Mouse (Mus musculus) kidney, postnatal 10 days (tissue): ENCODE results near the gene Snapin.

Experiments used
- DNase-seq: peaks from one replicate; pipeline ENCODE4 v3.0.0; 2021; ENCODE audit warnings: mixed read lengths

Snapin gene

DNA sequence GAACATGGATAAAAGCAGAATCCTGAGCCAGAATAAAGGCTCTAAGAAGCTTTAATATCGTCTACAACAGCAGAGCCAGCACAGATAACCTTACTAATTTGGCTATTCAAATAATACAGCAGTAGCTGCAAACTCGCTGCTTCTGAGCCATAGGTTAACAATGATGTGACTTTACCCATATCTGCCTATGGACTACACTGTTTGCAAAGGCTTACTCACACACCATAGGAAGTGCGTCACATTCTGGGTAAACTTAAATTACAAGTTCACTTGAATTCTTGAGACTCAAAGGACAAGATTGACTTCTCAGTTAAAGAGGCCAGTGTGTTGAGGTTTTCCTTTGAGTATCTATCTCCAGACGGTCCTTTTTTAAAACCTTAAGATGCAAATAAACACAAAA lies 12.6 kb upstream of the Snapin start:
- no peak for DNase-seq

DNA sequence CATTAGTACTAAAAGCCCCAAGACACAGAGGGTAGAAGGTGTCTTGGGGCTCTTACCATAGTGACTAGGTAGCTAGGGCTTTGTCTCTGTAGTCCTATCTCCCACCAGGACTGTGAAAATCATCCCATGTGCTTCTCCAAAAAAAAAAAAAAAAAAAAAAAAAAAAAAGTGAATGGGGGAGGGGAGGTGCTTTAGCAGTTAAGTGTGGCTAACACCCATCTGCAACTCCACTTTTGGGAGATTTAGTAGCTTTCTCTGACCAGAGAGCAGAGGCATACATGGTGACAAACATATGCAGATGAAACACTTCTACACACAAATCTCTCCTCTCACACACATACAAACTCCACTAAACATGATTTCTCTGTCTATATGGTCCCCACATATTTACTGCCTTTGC lies 6.8 kb upstream of the Snapin start:
- DNase-seq, result no peak

DNA sequence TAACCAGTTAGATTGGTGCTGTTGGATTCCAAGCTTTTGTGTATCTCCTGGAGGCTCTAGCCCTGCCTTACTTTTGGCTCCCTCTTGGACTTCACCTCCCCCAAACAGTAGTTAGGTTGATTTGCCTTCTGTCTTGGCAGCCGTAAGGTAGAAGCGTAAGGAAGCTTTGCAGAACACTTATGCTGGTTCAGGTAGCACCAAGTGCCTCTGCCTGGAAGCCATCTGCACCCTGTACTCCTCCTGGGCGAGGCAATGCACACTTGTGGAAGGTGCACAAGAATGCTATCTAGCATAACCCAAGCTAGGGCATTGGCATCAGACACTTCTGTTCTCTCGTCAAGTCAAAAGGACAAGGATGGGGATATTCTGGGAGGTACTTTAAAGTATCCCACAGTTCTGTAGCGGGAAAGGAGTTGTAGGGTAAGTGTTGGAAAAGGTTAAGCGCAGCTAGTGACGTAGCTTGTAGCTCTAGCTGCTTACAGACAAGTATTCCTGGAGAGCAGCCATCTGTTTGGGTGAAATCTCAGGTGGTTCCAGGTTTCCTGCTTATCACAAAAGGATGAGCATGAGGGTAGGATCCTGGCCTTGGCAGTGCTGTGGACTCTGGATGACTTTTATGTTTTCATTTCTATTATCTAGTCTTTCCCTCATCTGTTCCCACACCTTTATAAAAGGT lies 5.2 kb upstream of the Snapin start:
- DNase-seq, result no peak

DNA sequence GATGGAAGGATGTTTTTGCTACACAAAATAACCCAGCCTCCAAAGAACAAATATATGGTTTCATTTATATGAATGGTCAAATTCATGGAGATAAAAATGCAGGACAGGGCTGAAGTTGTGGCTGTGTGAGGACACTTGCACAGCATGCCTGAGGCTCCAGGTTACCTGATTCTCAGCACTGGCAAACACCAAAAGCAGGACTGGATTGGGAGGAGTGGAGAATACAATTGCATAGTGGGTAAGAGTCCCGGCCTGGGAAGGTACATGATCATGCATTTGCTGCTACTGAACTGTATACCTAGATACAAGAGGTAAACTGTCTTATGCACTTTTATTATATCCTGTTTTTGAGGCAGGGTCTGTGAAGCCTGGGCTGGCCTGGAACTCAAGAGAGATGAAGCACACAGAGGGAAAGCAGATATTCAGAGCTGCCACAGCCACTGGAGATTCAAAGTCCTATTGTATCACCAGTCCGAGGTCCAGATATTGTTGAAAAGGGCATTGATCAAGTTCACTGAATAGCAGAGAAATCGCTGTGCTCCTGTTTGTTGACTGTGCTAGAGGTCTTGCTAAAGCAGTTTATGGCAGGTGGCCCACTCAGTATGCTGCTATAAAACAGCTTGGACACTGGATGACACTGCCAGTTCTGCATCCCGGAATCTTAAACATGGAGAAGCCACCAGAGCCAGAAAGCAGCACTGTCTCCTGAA lies 3.2 kb upstream of the Snapin start:
- no peak for DNase-seq

DNA sequence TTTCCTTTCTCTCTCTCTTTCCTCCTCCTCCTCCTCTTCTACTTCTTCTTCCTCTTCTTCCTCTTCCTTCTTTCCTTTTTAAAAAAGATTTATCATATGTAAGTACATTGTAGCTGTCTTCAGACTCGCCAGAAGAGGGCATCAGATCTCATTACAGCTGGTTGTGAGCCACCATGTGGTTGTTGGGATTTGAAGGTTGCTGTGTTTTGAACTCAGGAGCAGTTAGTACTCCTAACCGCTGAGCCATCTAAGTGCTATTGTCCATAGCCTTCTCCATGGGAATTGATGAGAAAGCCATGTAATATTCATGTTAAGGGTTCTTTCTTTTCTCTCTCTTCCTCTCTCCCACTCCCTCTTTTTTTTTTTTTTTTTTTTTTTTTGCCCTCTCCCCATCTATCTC lies 517 bp upstream of the Snapin start:
- DNase-seq, result peak; percentile 55

DNA sequence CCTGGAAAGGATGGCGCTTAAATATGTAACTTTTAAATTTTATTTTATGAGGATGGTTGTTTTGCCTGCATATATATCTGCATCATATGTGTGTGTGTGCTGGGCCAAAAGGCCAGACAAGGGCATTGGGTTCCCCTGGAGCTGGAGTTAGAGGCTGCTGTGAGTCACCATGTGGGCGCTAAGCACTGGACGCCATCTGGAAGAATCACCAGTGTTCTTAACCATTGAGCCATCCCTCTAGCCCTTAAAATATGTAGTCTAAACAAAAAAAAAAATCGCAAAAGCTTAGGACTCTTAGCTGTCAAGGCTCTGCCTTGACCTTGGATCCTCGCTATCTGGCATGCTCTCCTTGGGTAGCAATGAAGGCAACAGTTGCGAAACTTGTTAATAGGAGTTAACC lies 2.3 kb downstream of the Snapin start:
- DNase-seq, result no peak

DNA sequence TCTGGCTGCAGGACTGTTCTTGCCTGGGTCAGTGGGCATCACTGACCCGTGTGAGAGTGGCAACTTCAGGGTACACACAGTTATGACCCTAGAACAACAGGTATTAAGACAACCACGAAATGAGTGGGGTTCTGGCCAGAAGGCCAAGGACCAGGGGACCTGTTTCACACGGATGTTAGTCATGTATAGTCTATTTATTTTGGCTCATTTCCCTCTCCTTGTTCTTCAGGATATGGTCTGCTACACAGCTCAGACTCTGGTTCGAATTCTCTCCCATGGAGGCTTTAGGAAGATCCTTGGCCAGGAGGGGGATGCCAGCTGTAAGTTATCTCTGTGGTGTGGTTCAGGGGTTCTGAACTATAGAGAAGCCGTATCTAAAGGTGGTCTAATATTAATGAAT lies 3.8 kb downstream of the Snapin start:
- no peak for DNase-seq

DNA sequence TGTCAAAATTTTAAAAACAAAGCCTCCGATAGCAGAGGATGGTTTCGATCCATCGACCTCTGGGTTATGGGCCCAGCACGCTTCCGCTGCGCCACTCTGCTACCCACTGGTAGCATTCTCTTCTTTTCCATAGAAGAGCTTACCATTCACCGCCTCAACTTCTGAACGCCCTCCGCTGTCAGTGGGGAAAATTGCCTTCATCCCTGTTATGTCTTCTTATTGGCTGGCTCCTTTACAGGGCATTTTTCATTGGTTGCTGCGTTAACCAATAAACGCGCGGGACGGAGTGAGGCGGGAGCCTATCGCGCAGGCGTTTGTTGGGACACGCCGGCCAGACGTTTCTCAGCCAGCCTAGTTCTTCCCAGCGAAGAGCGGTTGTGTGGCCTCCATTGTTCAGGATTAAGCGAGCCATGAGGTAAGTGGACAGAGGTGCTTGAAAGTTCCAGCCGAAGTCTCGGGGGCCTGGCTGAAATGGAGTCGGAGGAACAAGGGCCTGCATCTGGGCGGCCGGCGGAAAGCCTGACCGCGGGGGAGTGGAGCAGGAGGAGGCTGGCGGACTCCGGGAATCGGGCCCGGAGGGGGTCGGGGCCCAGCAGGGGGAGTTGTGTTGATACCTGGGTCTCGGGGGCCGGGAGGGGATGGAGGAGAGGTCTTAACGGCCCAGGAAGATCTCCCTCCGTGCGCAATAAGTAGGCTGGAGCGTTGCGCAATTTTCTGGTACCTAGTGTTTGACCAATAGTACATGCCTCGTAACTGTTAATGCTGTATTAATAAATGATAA lies 14.8 kb downstream of the Snapin start, which contains the start of gene Ilf2:
Ilf2 (plus strand) TSS at position 296 of the 781 bp plus-strand sequence.
- DNase-seq, result peak; percentile 96

DNA sequence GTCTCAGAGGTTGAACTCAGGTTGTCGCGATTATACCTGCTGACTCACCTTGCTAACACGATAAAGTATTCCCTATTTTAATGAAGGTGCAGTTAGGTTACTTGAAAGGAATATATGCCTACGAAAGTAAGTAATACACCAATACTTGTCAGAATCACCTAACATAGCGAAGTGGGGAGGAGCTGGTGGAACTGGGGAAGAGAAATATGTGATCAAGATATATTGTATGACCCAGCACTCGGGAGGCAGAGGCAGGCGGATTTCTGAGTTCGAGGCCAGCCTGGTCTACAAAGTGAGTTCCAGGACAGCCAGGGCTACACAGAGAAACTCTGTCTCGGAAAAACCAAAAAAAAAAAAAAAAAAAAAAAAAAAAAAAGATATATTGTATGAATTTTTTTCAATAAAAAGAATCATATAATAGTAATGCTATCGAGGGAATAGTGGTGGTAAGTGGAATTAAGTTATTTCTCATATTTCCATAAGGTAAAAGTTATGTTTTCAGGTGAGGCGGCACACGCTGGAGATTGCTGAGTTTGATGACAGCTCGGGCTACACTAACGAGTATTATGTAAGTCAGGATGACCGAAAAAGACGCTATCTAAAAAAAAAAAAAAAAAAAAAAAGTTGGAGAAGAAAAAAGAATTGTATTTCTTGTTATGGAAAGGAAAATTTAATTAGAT lies 15.5 kb downstream of the Snapin start:
- no peak for DNase-seq

DNA sequence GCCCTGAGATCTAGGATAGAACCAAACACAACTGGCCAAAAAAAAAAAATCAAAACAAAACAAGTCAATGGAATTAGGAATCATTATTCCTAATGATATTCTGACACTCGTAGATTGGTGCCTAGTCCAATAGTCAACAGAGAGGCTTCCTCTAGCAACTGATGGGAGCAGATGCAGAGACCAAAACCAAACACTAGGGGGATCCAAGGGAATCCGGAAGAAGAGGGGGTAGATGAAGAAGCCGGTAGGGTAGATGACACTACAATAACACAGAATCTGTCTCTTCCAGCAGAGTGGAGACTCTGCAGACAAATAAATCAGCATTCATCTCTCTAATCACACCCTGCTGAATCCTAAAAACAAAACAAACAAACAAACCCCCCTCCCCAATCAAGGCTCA lies 18.6 kb downstream of the Snapin start:
- peak; percentile 68 for DNase-seq

DNA sequence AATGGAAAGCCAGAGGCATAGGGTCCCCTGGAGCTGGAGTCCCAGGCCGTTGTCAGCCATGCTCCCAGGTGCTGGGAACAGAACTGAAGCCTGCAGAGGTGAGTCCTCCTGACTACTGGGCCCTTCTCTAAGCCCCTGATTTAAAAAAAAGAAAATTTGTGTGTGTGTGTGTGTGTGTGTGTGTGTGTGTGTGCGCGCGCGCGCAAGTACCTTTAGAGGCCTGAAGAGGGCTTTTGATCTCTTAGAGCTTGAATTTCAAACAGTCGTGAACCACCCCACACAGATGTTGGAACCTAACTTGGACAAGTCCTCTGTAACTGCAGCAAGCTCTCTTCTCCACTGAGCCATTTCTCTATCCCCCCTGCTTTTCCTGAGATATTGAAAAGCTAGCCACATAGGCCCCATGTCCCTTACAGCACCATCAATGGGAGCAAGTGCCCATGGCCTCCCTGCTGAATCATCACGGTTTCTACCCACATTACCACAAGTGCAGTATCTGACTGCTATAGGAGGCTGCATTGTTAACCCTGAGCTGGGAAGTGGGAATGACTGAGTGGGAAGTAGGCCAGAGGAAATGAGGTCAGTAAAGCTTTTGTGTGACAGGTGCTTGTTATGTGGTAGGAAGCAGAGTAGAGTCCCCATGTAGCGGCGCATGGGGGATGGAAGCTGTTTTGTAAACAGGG lies 23.1 kb downstream of the Snapin start:
- DNase-seq, result no peak

DNA sequence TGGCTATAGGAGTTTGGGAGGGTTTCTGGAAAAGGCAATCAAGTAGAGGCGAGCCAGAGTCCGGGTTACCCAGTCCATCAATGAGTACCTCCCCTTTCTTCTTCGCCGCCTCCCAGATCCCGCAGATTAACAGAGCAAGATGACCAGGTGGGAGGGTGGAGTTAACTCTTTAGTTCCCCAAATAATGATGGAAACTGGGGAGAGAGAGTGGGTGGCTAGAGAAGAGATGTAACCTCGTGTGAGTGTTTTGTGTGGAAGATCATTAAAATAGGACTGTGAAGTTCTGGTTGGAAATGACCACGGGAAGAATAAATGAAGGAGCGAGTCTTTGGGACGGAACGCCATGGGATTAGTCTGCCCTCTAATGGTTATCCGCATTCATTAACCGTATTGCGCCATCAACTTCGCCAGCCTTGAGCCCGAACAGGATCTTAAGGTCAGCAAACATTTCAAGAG lies 24.5 kb downstream of the Snapin start:
- DNase-seq, result peak; percentile 77

DNA sequence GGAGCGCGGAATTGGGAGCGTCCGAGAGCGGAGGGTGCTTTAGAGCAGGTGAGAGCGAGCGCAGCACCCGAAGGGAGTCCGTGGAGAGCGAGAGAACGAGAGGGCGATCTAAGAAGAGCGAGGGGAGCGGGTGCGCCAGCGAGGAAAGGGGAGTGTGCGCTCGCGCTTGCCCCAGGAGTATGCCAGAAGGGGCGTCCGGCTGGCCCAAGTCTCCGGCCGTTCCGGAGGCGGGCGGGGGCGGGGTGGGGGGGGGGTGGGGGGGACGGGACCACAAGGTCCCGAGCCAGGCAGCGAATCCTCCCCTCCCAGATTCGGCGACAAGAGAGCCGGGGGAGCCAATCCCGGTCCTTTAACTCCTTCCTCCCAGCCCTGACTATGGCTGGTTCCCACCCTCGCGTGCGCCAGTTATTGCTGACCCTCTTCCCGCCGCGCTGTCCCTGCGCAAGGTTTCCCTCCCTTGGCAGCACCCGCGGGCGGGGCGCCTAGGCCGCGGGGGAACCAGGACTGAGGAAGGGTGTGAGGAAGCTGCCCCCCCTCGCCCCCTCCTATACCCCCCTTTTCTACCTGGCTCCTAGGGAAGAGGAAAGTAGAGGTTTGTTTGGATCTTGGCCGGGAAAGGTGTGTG lies 25.0 kb downstream of the Snapin start, which contains the start of gene Npr1:
Npr1 (minus strand) TSS at position 181 of the 625 bp plus-strand sequence.
- peak; percentile 78 for DNase-seq

DNA sequence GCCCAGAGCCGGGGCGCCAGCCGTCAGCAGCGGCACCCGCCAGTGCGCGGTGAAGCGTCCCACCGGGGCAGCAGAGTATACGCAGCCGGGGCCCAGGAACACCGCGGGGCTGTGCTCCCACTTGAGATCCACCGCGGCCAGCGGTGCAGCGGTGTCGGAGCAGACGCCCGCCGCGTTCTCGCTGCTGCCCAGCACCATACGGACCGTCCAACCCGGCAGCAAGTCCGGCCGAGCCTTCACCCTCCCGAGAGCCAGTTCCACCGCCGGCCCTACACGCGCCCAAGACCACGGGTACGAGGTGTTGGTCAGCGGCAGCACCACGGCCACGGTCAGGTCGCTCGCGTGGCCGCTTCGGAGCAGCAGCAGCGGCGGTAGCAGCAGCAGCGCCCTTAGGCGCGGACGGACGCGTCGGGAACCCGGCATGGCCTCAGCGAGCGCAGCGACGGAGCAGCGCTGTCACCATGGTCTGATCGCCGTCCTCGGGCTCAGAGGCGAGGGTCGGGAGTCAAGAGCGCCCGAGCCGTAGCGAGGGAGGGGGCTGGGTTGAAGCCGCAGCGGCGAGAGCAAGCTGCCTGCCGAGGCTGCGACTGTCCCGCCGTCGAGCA lies 25.6 kb downstream of the Snapin start:
- peak; percentile 54 for DNase-seq

DNA sequence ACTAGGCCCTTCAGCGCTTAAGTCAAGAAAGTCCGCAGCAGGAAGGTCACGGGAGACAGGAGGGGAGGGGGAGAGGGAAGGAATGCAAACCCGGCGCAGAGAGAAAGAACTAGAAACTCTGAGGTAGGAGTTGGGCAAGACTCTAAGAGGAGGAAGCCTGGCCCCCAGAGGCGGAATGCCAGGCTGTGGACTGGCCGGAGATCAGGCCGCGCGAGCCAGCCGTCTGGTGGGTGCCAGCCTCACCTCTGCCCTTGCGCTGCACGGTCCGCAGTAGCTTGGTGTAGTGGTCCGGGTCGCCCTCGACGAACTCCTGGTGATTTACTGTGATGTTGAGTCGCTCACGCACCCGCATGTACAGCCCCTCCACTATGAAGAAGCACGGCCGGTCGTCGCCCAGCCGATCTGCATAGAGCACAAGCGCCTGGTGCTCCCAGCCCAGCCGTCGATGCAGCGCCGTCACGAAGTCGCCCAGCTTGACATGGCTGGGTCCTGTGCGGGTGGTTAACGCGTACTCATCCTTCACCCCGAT lies 26.2 kb downstream of the Snapin start:
- DNase-seq, result peak; percentile 54

DNA sequence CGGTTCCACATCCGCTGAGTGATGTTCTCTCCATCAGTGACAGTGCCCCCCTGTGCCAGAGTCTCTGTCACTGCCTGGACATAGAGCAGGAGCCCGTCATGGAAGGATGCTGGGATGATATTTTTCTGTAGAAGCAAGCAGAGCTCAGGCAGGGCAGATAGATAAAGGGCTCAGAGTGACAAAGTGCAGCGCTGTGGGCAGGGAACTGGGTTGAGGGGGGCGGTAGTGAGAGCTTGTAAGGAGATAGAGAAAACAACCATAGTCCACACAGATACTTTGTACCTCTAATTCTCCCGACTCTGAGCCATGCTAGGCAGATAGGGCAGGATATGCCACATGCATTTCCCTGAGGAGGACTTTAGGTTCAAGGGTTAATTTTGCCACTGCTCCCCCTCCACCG lies 28.3 kb downstream of the Snapin start:
- no peak for DNase-seq

DNA sequence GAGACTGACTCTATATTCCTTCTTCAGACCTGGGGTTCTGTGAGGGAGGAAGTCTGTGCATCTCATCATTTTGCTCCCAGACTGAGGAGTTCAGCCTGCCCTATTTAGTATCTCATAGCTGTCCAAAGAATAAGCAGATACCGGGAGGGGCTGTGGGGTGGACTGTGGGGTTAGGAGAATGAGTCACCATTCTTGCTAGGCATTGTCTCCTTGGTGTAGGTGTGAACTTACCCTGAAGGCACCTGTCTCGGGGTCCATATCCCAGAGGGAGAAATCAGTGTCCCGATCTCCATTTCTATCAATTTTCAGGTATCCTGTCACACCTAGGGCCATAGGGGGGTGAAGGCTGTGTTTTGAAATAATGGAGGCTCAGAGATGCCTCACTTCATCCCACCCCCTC lies 28.9 kb downstream of the Snapin start:
- no peak for DNase-seq

DNA sequence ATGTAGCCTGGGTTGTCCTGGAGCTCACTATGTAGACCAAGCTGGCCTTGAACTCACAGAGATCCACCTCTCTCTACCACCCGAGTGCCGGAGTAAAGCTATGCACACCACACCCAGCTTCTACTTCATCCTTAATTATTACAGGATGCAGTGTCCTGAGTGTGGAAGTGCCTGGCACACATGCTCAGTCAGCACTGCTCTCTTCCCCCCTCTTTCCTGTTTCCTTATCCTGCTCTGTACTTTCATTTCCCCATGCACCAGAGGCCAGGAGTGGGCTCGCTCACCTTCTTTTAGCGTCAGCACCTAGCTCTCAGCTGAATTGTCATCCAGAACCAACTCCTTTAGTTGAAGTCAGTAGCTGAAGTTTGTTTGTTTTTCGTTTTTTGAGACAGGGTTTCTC lies 30.5 kb downstream of the Snapin start:
- DNase-seq, result no peak

DNA sequence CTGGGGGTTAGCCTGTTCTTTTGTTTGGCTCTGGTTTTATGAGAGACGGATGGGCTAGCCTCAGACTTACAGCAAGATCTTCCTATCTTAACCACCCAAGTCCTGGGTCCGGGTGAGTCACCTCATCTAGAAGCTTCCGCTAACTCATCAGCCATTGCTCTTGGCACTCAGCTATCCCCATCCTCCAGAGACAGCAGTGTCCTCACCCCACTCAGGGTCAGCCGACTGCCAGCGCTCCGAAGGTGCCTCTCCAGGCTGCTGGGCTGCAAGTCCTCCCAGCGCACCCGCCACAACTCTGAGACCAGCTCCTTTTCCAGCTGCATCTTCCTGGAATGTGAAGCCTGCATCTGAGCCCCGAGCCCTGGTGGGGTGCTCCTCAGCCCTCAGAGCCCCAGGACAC lies 31.1 kb downstream of the Snapin start:
- no peak for DNase-seq

DNA sequence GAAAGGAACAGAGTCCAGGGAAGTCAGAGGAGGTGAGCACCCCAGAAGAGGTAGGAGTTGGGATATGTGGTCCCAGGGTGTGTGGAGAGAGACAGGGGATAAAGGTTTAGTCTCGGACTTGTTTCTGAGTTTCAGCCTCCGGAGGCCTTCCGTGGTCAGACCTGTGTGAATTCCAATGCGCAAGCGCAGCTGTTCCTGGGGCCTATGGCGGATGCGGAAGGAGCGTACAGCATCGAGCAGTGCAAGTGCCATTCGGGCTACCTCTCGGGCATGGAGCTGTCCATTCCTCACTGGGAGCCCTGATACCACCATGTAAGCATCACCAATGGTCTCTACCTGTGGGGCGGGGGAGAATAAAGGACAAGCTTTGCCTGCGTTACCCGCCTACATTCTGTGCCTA lies 35.9 kb downstream of the Snapin start:
- no peak for DNase-seq

DNA sequence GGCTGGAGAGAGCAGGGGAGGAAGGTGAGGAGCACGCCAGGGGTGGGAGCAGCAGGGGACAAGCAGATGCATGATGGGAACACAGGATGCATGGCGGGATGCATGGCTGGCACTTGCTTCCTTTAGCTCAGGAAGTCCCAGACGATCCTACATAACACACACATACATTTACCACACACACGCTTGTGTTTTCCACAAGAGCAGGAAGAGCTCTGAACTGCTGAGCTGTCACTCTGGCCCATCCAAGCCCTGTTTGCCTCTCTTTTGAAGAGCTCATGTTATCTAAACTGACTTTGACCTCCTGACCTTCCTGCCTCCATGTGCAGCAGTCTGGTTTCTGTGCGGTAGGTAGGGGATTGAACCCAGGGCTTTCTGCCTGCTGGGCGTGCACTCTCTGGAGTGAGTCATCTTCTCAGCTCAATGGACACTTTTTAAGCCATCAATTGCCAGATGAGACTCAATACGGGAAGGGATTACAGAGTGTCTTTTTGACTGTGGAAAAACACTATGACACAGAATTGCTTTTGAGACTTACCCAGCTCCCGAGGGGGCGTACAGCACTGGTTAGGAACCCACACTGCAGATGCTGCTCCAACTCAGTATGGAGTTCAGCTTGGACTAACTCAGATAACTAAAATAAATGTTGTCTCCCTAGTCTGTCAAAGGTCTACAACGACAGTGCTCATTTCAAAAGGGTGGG lies 39.3 kb downstream of the Snapin start:
- DNase-seq, result peak; percentile 52
